Mouse (Mus musculus): ENCODE measurements at regions not wholly inside any gene's neighbourhood (a gene's known extent, or its start where the extent isn't known, plus 50 kb on each side); places are given as distances from the start of the nearest gene placed in this dataset.
"Not testable (repeated sequence)": the region's sequence is repeated elsewhere in the genome, so short reads cannot be mapped to it uniquely, and the experiment has no call there.

GRCm38 (mm10) chr7:36196154-36196720 is 393.4 kb upstream of the Zfp507 start:
- H3K4me1 ChIP-seq (ENCODE audit: control insufficient read depth, insufficient read depth, low read depth, low read length), result no peaks in the 10 kb centered on the region
- peak; percentile 79 for ATAC-seq
- WGBS, result 52% methylated on average over 18 of the region's 18 CpGs
- H3K9ac ChIP-seq (ENCODE audit: low read depth, low read length), result no peak overlapping the region
- H3K4me3 ChIP-seq (ENCODE audit: low read length), result no peak overlapping the region
- no peak overlapping the region for H3K27ac ChIP-seq (ENCODE audit: low read depth, low read length)
- no peak overlapping the region for H3K4me2 ChIP-seq (ENCODE audit: low read length)
- H3K27me3 ChIP-seq (replicated peaks; ENCODE audit: control insufficient read depth, insufficient read depth, low read length), result no peaks in the 10 kb centered on the region
- no peaks in the 10 kb centered on the region for H3K36me3 ChIP-seq (ENCODE audit: control insufficient read depth, insufficient read depth, low read length)
- H3K9me3 ChIP-seq (ENCODE audit: control insufficient read depth, low read length), result no peaks in the 10 kb centered on the region

DNA sequence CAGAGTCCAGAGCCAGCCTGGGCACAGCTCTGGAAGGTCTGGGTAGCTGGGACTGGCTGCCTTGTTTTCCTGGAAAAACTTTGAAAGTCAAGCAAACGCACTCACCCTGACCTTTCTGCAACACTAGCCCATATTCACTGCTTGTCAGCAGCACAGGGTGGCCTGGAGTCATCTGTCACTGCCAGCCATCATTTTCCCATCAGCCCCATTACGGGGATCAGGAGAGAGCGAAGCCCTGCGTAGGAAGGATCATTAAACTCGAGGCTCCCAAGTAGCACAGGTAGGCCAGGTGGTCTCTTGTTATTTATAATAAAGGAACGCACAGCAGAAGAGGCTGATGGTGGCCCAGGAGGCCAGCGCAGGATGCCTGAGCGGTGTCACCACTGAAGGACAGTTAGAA is 389.8 kb upstream of the Zfp507 start:
- 65% methylated on average over 8 of the region's 8 CpGs for WGBS
- H3K36me3 ChIP-seq (ENCODE audit: control insufficient read depth, insufficient read depth, low read length), result no peaks in the 10 kb centered on the region
- H3K27me3 ChIP-seq (replicated peaks; ENCODE audit: control insufficient read depth, insufficient read depth, low read length), result no peaks in the 10 kb centered on the region
- H3K9ac ChIP-seq (ENCODE audit: low read depth, low read length), result no peak overlapping the region
- no peak overlapping the region for H3K4me3 ChIP-seq (ENCODE audit: low read length)
- no peaks in the 10 kb centered on the region for H3K4me1 ChIP-seq (ENCODE audit: control insufficient read depth, insufficient read depth, low read depth, low read length)
- H3K9me3 ChIP-seq (ENCODE audit: control insufficient read depth, low read length), result no peaks in the 10 kb centered on the region
- H3K4me2 ChIP-seq (ENCODE audit: low read length), result no peak overlapping the region
- no peak overlapping the region for H3K27ac ChIP-seq (ENCODE audit: low read depth, low read length)
- no peak; the same call in 1 of the 2 replicates for ATAC-seq

- no peak overlapping the region for H3K4me3 ChIP-seq (ENCODE audit: low read length)
- no peaks in the 10 kb centered on the region for H3K36me3 ChIP-seq (ENCODE audit: control insufficient read depth, insufficient read depth, low read length)
- no peaks in the 10 kb centered on the region for H3K9me3 ChIP-seq (ENCODE audit: control insufficient read depth, low read length)
- no peaks in the 10 kb centered on the region for H3K4me1 ChIP-seq (ENCODE audit: control insufficient read depth, insufficient read depth, low read depth, low read length)
- no peak overlapping the region for H3K4me2 ChIP-seq (ENCODE audit: low read length)
- no peak overlapping the region for H3K27ac ChIP-seq (ENCODE audit: low read depth, low read length)
- WGBS, result 63% methylated on average over 7 of the region's 7 CpGs
- H3K27me3 ChIP-seq (replicated peaks; ENCODE audit: control insufficient read depth, insufficient read depth, low read length), result no peaks in the 10 kb centered on the region
- no peak overlapping the region for H3K9ac ChIP-seq (ENCODE audit: low read depth, low read length)
- no peak for ATAC-seq
Observed at GRCm38 (mm10) chr7:36177947-36178346, 375.1 kb upstream of the Zfp507 start.

GRCm38 (mm10) chr7:36175296-36175695 is 372.5 kb upstream of the Zfp507 start:
- no peaks in the 10 kb centered on the region for H3K4me1 ChIP-seq (ENCODE audit: control insufficient read depth, insufficient read depth, low read depth, low read length)
- H3K4me3 ChIP-seq (ENCODE audit: low read length), result no peak overlapping the region
- ATAC-seq, result no peak
- no peak overlapping the region for H3K27ac ChIP-seq (ENCODE audit: low read depth, low read length)
- no peaks in the 10 kb centered on the region for H3K9me3 ChIP-seq (ENCODE audit: control insufficient read depth, low read length)
- H3K27me3 ChIP-seq (replicated peaks; ENCODE audit: control insufficient read depth, insufficient read depth, low read length), result no peaks in the 10 kb centered on the region
- no peak overlapping the region for H3K9ac ChIP-seq (ENCODE audit: low read depth, low read length)
- WGBS, result 88% methylated on average over 4 of the region's 4 CpGs
- no peak overlapping the region for H3K4me2 ChIP-seq (ENCODE audit: low read length)
- H3K36me3 ChIP-seq (ENCODE audit: control insufficient read depth, insufficient read depth, low read length), result no peaks in the 10 kb centered on the region

DNA sequence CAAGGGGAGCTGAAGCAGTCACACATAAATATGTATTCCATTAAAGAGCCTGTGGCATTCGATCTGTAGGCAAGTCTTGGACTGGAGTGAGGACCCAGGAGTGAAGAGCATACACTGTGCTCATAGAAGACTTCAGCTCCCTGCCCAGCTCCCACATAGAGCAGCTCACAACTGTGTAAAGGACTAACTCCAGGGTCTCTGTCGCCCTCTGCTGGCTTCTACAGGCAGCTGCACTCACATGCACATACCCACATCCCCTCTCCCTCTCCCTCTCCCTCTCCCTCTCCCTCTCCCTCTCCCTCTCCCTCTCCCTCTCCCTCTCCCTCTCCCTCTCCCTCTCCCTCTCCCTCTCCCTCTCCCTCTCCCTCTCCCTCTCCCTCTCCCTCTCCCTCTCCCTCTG is 369.7 kb upstream of the Zfp507 start:
- WGBS, result 71% methylated on average over 2 of the region's 2 CpGs
- not testable (repeated sequence) for H3K27ac ChIP-seq (ENCODE audit: low read depth, low read length); H3K27me3 ChIP-seq (replicated peaks; ENCODE audit: control insufficient read depth, insufficient read depth, low read length); H3K4me3 ChIP-seq (ENCODE audit: low read length); H3K9me3 ChIP-seq (ENCODE audit: control insufficient read depth, low read length); H3K9ac ChIP-seq (ENCODE audit: low read depth, low read length); H3K4me1 ChIP-seq (ENCODE audit: control insufficient read depth, insufficient read depth, low read depth, low read length); ATAC-seq; H3K36me3 ChIP-seq (ENCODE audit: control insufficient read depth, insufficient read depth, low read length); H3K4me2 ChIP-seq (ENCODE audit: low read length)

DNA sequence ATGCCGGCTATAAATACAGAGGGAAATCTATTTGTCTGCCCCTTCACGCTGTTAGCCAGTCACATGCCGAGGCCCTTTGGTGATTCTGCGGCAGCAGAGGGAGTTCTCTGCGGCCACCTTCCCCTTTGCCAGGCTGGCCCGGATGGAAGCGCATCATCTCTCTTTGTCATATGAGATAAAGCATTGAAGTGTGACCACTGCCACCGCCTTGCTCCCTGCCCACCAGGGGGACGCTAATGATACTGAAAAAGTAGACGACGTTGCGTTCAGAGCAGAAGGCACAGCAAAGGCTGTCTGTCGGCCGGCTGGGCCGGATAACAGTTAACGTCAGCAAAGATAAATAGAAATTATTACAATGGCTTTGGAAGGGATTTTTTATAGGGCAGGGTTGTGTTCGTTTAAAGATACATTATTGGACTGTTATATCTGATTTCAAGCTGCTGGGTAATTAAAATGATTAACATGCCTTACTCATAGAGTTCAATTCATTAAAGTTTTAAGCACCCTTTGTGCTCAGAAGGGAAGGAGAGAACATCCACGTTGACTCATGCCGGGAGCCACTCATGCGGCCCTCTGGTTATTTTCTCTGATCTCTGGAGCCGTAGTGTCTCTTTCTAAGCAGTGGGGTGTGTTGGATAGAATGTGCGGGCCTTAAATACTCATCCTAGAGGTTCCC is 354.6 kb upstream of the Zfp507 start:
- Histone ChIP-seq H3K36me3 (ENCODE audit: control insufficient read depth, insufficient read depth, low read length) (no peaks in the 10 kb centered on the region), H3K9me3 (ENCODE audit: control insufficient read depth, low read length) (no peaks in the 10 kb centered on the region), H3K27ac (ENCODE audit: low read depth, low read length) (no peak overlapping the region), H3K27me3 (replicated peaks; ENCODE audit: control insufficient read depth, insufficient read depth, low read length) (no peaks in the 10 kb centered on the region), H3K4me1 (ENCODE audit: control insufficient read depth, insufficient read depth, low read depth, low read length) (no peaks in the 10 kb centered on the region; the same call in 1 of the 2 replicates), H3K4me2 (ENCODE audit: low read length) (no peak overlapping the region), H3K9ac (ENCODE audit: low read depth, low read length) (no peak overlapping the region), H3K4me3 (ENCODE audit: low read length) (no peak overlapping the region)
- WGBS, result 36% methylated on average over 22 of the region's 22 CpGs
- peak; percentile 40; the same call in 1 of the 2 replicates for ATAC-seq

DNA sequence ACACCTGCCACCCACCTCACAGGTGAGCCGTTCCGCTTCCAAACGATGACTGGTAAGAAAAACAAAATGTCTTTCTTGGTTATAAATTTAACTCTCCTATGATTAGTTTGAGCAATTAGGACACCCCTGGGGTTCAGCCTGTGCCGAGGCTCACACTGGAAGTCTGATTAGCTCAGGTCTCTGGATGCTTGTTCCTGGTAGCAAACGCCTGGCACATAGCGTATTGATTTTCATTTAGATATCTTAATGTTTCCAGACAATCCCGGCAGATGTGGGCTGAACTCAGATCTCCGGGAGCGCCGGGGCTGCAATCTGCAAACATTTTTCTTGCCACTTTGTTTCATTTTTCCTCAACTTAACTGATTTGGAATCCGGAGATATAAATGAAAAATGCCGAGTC is 353.8 kb upstream of the Zfp507 start:
- 54% methylated on average over 12 of the region's 12 CpGs for WGBS
- ATAC-seq, result no peak
- Histone ChIP-seq H3K4me2 (ENCODE audit: low read length) (no peak overlapping the region), H3K27ac (ENCODE audit: low read depth, low read length) (no peak overlapping the region), H3K4me1 (ENCODE audit: control insufficient read depth, insufficient read depth, low read depth, low read length) (no peaks in the 10 kb centered on the region; the same call in 1 of the 2 replicates), H3K9ac (ENCODE audit: low read depth, low read length) (no peak overlapping the region), H3K36me3 (ENCODE audit: control insufficient read depth, insufficient read depth, low read length) (no peaks in the 10 kb centered on the region), H3K9me3 (ENCODE audit: control insufficient read depth, low read length) (no peaks in the 10 kb centered on the region), H3K4me3 (ENCODE audit: low read length) (no peak overlapping the region), H3K27me3 (replicated peaks; ENCODE audit: control insufficient read depth, insufficient read depth, low read length) (no peaks in the 10 kb centered on the region)

GRCm38 (mm10) chr7:36155576-36155975 is 352.8 kb upstream of the Zfp507 start:
- 62% methylated on average over 2 of the region's 2 CpGs for WGBS

GRCm38 (mm10) chr7:36155159-36155558 is 352.4 kb upstream of the Zfp507 start:
- Histone ChIP-seq H3K27ac (ENCODE audit: low read depth, low read length) (no peak overlapping the region), H3K9ac (ENCODE audit: low read depth, low read length) (no peak overlapping the region), H3K36me3 (ENCODE audit: control insufficient read depth, insufficient read depth, low read length) (no peaks in the 10 kb centered on the region), H3K27me3 (replicated peaks; ENCODE audit: control insufficient read depth, insufficient read depth, low read length) (no peaks in the 10 kb centered on the region), H3K4me2 (ENCODE audit: low read length) (no peak overlapping the region), H3K9me3 (ENCODE audit: control insufficient read depth, low read length) (no peaks in the 10 kb centered on the region), H3K4me3 (ENCODE audit: low read length) (no peak overlapping the region), H3K4me1 (ENCODE audit: control insufficient read depth, insufficient read depth, low read depth, low read length) (no peaks in the 10 kb centered on the region; the same call in 1 of the 2 replicates)
- WGBS, result 89% methylated on average over 6 of the region's 6 CpGs
- no peak for ATAC-seq

More at GRCm38 (mm10) chr7:36155576-36155975, 352.8 kb upstream of the Zfp507 start:
- no peak overlapping the region for H3K4me3 ChIP-seq (ENCODE audit: low read length)
- H3K4me2 ChIP-seq (ENCODE audit: low read length), result no peak overlapping the region
- no peaks in the 10 kb centered on the region for H3K36me3 ChIP-seq (ENCODE audit: control insufficient read depth, insufficient read depth, low read length)
- ATAC-seq, result no peak
- no peak overlapping the region for H3K9ac ChIP-seq (ENCODE audit: low read depth, low read length)
- no peaks in the 10 kb centered on the region for H3K9me3 ChIP-seq (ENCODE audit: control insufficient read depth, low read length)
- H3K27me3 ChIP-seq (replicated peaks; ENCODE audit: control insufficient read depth, insufficient read depth, low read length), result no peaks in the 10 kb centered on the region
- no peak overlapping the region for H3K27ac ChIP-seq (ENCODE audit: low read depth, low read length)
- no peaks in the 10 kb centered on the region; the same call in 1 of the 2 replicates for H3K4me1 ChIP-seq (ENCODE audit: control insufficient read depth, insufficient read depth, low read depth, low read length)

All from hindbrain, embryonic 16.5 days (tissue).